Comparison of ENCODE assay signal across 8 mouse cellular contexts in genomic region chr2:90677007-90677406, GRCm38 (mm10). TPM values are rescaled to one million over a fixed set of nuclear protein-coding genes. Genes with fewer than 3 reads are reported as not detected.
DNase-seq lines count a peak whose midpoint lies in the region; ATAC-seq and TF ChIP-seq lines count a peak whose summit lies in the region.

Gene Nup160, plus strand, starts transcription at chr2:90677215.

- peak within 1 kb of the TSS; percentile 51; the same call in 1 of the 2 replicates for H3K27ac ChIP-seq in CH12.LX (ENCODE audit: insufficient read depth, low read depth)
- no peak within 1 kb of the TSS for H3K27ac ChIP-seq in hindbrain, embryonic 15.5 days (replicated peaks)

- H3K9me3 ChIP-seq in CH12.LX (replicated peaks; ENCODE audit: low read length) = no peaks in the 10 kb centered on the region
- no peaks in the 10 kb centered on the region for H3K9me3 ChIP-seq in erythroblast, embryonic 14.5 days (ENCODE audit: control insufficient read depth, low read length)
- no peaks in the 10 kb centered on the region for H3K9me3 ChIP-seq in hindbrain, embryonic 15.5 days
- H3K9me3 ChIP-seq in megakaryocyte, embryonic 14.5 days = no peaks in the 10 kb centered on the region

- ATAC-seq in hindbrain, embryonic 15.5 days (ENCODE audit: low FRiP score, low read depth) = no peak

- no peak within 1 kb of the TSS for H3K4me3 ChIP-seq in CH12.LX (replicated peaks in 1 of 3; ENCODE audit: low read depth in 2 of 3, low read length in 2 of 3, poor library complexity in 1 of 3)
- H3K4me3 ChIP-seq in erythroblast, embryonic 14.5 days (replicated peaks) = peak within 1 kb of the TSS; percentile 67
- H3K4me3 ChIP-seq in hindbrain, embryonic 15.5 days = no peak within 1 kb of the TSS
- H3K4me3 ChIP-seq in megakaryocyte, embryonic 14.5 days (replicated peaks) = peak within 1 kb of the TSS; percentile 91

- intact Hi-C loops in heart, postnatal 25 days (cut with DNase I) = no loop called here

- no peaks in the 10 kb centered on the region for H3K27me3 ChIP-seq in CH12.LX (replicated peaks)
- H3K27me3 ChIP-seq in erythroblast, embryonic 14.5 days (ENCODE audit: control insufficient read depth) = no peaks in the 10 kb centered on the region
- no peaks in the 10 kb centered on the region for H3K27me3 ChIP-seq in hindbrain, embryonic 15.5 days
- H3K27me3 ChIP-seq in megakaryocyte, embryonic 14.5 days (replicated peaks) = no peaks in the 10 kb centered on the region

- WGBS in hindbrain, embryonic 15.5 days = 73% methylated on average over 8 of the region's 8 CpGs

- TF ChIP-seq POLR2A in CH12.LX (IDR thresholded peaks at IDR 0.05; ENCODE audit: low read depth, low read length) = peak; percentile 30; the same call in 1 of the 2 replicates

- peak; percentile 36; the same call in 1 of the 2 replicates for TF ChIP-seq EP300 in CH12.LX (IDR thresholded peaks at IDR 0.05; ENCODE audit: low read length)

- peak; percentile 75 for DNase-seq in heart, adult 11 months
- no peak for DNase-seq in heart, postnatal 25 days (ENCODE audit: low spot score)
- peak; percentile 69 for DNase-seq in CH12.LX (ENCODE audit: extremely low read depth)
- no peak for DNase-seq in yolk sac, embryonic 10.5 days (ENCODE audit: low spot score)
- no peak for DNase-seq in c-Kit-positive CD71-positive TER-119-positive erythroid progenitor cells, embryonic 14.5 days (ENCODE audit: low spot score)

- no peak within 1 kb of the TSS for H3K9ac ChIP-seq in CH12.LX (ENCODE audit: insufficient read depth, low read depth)
- H3K9ac ChIP-seq in hindbrain, embryonic 15.5 days = no peak within 1 kb of the TSS

- in situ Hi-C loops in CH12.LX (cut with MboI; ENCODE audit: low pct_ligation_motif_present, low pct_unique_long_range_greater_than_20kb, low sequenced_read_pairs) = loop anchor here (5.0 to 10.0 kb wide), 3 partner anchors 40 to 200 kb away; partner anchors contain the start of gene Ptprj

- H3K4me2 ChIP-seq in CH12.LX (ENCODE audit: insufficient read depth, low read depth, poor library complexity, severe bottlenecking) = peak within 1 kb of the TSS; percentile 45
- H3K4me2 ChIP-seq in hindbrain, embryonic 15.5 days = no peak within 1 kb of the TSS

- TF ChIP-seq CTCF in CH12.LX (conservative IDR thresholded peaks at IDR 0.05 in 1 of 2, IDR thresholded peaks at IDR 0.05 in 1 of 2; ENCODE audit: low read depth in 2 of 2, low read length in 2 of 2) = no peak

- no peak; the same call in 1 of the 2 replicates for TF ChIP-seq RAD21 in CH12.LX (IDR thresholded peaks at IDR 0.05; ENCODE audit: low read depth, low read length)

- peaks cover 8 to 16% of the 10 kb centered on the region in 2 experiments for H3K36me3 ChIP-seq in CH12.LX (replicated peaks in 1 of 2; ENCODE audit: control insufficient read depth in 1 of 2, insufficient read depth in 1 of 2, low read length in 1 of 2)
- H3K36me3 ChIP-seq in erythroblast, embryonic 14.5 days (ENCODE audit: control insufficient read depth) = peaks cover 22% of the 10 kb centered on the region
- no peaks in the 10 kb centered on the region for H3K36me3 ChIP-seq in hindbrain, embryonic 15.5 days
- H3K36me3 ChIP-seq in megakaryocyte, embryonic 14.5 days (replicated peaks; ENCODE audit: low read length) = peaks cover 17% of the 10 kb centered on the region

- dilution Hi-C loops in CH12.LX (cut with MboI; ENCODE audit: extremely low pct_ligation_motif_present, extremely low pct_unique_long_range_greater_than_20kb, low sequenced_read_pairs) = no loop called here

- peaks cover 21% of the 10 kb centered on the region for H3K79me2 ChIP-seq in CH12.LX (replicated peaks; ENCODE audit: control insufficient read depth, extremely low read depth, insufficient read depth, poor library complexity, severe bottlenecking)

- H3K4me1 ChIP-seq in CH12.LX (ENCODE audit: control insufficient read depth in 1 of 2, insufficient read depth in 2 of 2) = peaks cover 12 to 67% of the 10 kb centered on the region in 2 experiments
- peaks cover 35% of the 10 kb centered on the region for H3K4me1 ChIP-seq in erythroblast, embryonic 14.5 days (ENCODE audit: control insufficient read depth)
- peaks cover 19% of the 10 kb centered on the region for H3K4me1 ChIP-seq in hindbrain, embryonic 15.5 days (replicated peaks)
- peaks cover 66% of the 10 kb centered on the region for H3K4me1 ChIP-seq in megakaryocyte, embryonic 14.5 days

TF ChIP-seq in CH12.LX, 34 proteins besides CTCF, POLR2A, EP300 and RAD21:
- no peak for TF ChIP-seq JUN (IDR thresholded peaks at IDR 0.05; ENCODE audit: insufficient read depth, low read depth, low read length)
- TF ChIP-seq MYC (IDR thresholded peaks at IDR 0.05; ENCODE audit: low read depth, low read length) = no peak
- TF ChIP-seq MXI1 (IDR thresholded peaks at IDR 0.05; ENCODE audit: low read depth, low read length) = no peak
- TF ChIP-seq TBP (conservative IDR thresholded peaks at IDR 0.05; ENCODE audit: low read depth, low read length) = no peak
- TF ChIP-seq ZMIZ1 (IDR thresholded peaks at IDR 0.05; ENCODE audit: low read depth, low read length) = no peak
- TF ChIP-seq ELF1 (IDR thresholded peaks at IDR 0.05; ENCODE audit: low read depth, low read length) = no peak
- no peak for TF ChIP-seq JUND (conservative IDR thresholded peaks at IDR 0.05; ENCODE audit: low read depth, low read length)
- TF ChIP-seq GABPA (IDR thresholded peaks at IDR 0.05; ENCODE audit: insufficient replicate concordance, low read depth, low read length) = no peak
- TF ChIP-seq SMC3 (IDR thresholded peaks at IDR 0.05; ENCODE audit: low read depth, low read length) = no peak
- no peak for TF ChIP-seq E2F4 (IDR thresholded peaks at IDR 0.05; ENCODE audit: insufficient replicate concordance, low read depth, low read length)
- TF ChIP-seq TCF12 (IDR thresholded peaks at IDR 0.05; ENCODE audit: low read depth, low read length) = peak; percentile 48; the same call in 1 of the 2 replicates
- TF ChIP-seq ETS1 (conservative IDR thresholded peaks at IDR 0.05; ENCODE audit: low read depth, low read length) = peak; percentile 42; the same call in 1 of the 2 replicates
- no peak for TF ChIP-seq ZNF384 (IDR thresholded peaks at IDR 0.05; ENCODE audit: low read depth, low read length)
- TF ChIP-seq NRF1 (IDR thresholded peaks at IDR 0.05; ENCODE audit: low read depth, low read length) = no peak
- no peak for TF ChIP-seq KAT2A (IDR thresholded peaks at IDR 0.05; ENCODE audit: insufficient replicate concordance, low read length)
- TF ChIP-seq BHLHE40 (IDR thresholded peaks at IDR 0.05; ENCODE audit: low read depth, low read length) = peak; percentile 67
- TF ChIP-seq MAFK (IDR thresholded peaks at IDR 0.05; ENCODE audit: insufficient replicate concordance, low read length) = no peak
- TF ChIP-seq IRF4 (IDR thresholded peaks at IDR 0.05; ENCODE audit: low read depth, low read length) = 0 out of 2 replicates have a peak, but pooled peaks have one; percentile 8
- TF ChIP-seq CHD2 (IDR thresholded peaks at IDR 0.05; ENCODE audit: low read length) = peak; percentile 58; the same call in 1 of the 2 replicates
- no peak for TF ChIP-seq HCFC1 (IDR thresholded peaks at IDR 0.05; ENCODE audit: low read depth, low read length)
- TF ChIP-seq POLR2AphosphoS2 (IDR thresholded peaks at IDR 0.05; ENCODE audit: low read depth, low read length) = no peak
- TF ChIP-seq ZKSCAN1 (IDR thresholded peaks at IDR 0.05; ENCODE audit: borderline replicate concordance, low read depth, low read length) = no peak
- TF ChIP-seq MAX (IDR thresholded peaks at IDR 0.05; ENCODE audit: low read length) = no peak
- no peak for TF ChIP-seq ZC3H11A (IDR thresholded peaks at IDR 0.05; ENCODE audit: low read depth, low read length)
- no peak for TF ChIP-seq NELFE (IDR thresholded peaks at IDR 0.05; ENCODE audit: low read depth, low read length)
- TF ChIP-seq PAX5 (IDR thresholded peaks at IDR 0.05; ENCODE audit: low read length) = no peak
- no peak for TF ChIP-seq UBTF (IDR thresholded peaks at IDR 0.05; ENCODE audit: low read depth, low read length)
- TF ChIP-seq CHD1 (IDR thresholded peaks at IDR 0.05; ENCODE audit: low read depth, low read length) = no peak
- no peak for TF ChIP-seq MEF2A (IDR thresholded peaks at IDR 0.05; ENCODE audit: borderline replicate concordance, low read depth, low read length)
- TF ChIP-seq RCOR1 (conservative IDR thresholded peaks at IDR 0.05; ENCODE audit: low read depth, low read length) = no peak
- TF ChIP-seq MAZ (IDR thresholded peaks at IDR 0.05; ENCODE audit: low read depth, low read length) = no peak
- TF ChIP-seq USF1 (IDR thresholded peaks at IDR 0.05; ENCODE audit: low read depth, low read length) = no peak
- TF ChIP-seq SIN3A (IDR thresholded peaks at IDR 0.05; ENCODE audit: low read length) = 0 out of 2 replicates have a peak, but pooled peaks have one; percentile 15
- TF ChIP-seq USF2 (conservative IDR thresholded peaks at IDR 0.05; ENCODE audit: low read depth, low read length) = no peak

RNA-seq across cellular contexts. Expression of gene Nup160, which starts in this region (rescaled TPM):
- 10 to 100 TPM in 1 of 2 experiments, 1 to 10 TPM in 1; 9.8 to 12.5 TPM for total RNA-seq in heart, postnatal 25 days (2021)
- 32.7 and 37.5 TPM in 2 replicates for total RNA-seq in CH12.LX (2012; rRNA removed)
- total RNA-seq in CH12.LX (2014; rRNA removed) = 59.1 and 73.4 TPM in 2 replicates
- 71.8 and 79.3 TPM in 2 replicates for polyA plus RNA-seq in CH12.LX (2012; ENCODE audit: insufficient read length, low read depth)
- 0.41 and 0.84 TPM in 2 replicates for polyA plus RNA-seq in erythroblast, embryonic 14.5 days (2012)
- 23.4 and 26.8 TPM in 2 replicates for polyA plus RNA-seq in hindbrain, embryonic 15.5 days (2015; fragmentation: Nextera tagmentation; extraction: Ambion mirVana)
- 0.37 TPM in 1 of 2 replicates, not detected in the other for polyA plus RNA-seq in megakaryocyte, embryonic 14.5 days (2012; ENCODE audit: insufficient read depth, low replicate concordance)

Comparison
In these comparisons a context has a peak if more than half of its experiments do, and no peak if none do; other contexts are left out.
1. RNA of gene Nup160 (polyA plus RNA-seq): 71.8 to 79.3 TPM in CH12.LX and 23.4 to 26.8 TPM in hindbrain, embryonic 15.5 days; 0.41 to 0.84 TPM in erythroblast, embryonic 14.5 days and 0.37 TPM in megakaryocyte, embryonic 14.5 days; every median in the first group is over 10 times any median in the second.
2. DNase-seq: peak in heart, adult 11 months (single experiment) and CH12.LX (single experiment); none in heart, postnatal 25 days (single experiment), yolk sac, embryonic 10.5 days (single experiment) and c-Kit-positive CD71-positive TER-119-positive erythroid progenitor cells, embryonic 14.5 days (single experiment).
3. H3K4me3 ChIP-seq: peak in erythroblast, embryonic 14.5 days (single experiment) and megakaryocyte, embryonic 14.5 days (single experiment); none in CH12.LX (0 of 3) and hindbrain, embryonic 15.5 days (single experiment).